Mouse (Mus musculus) ES-Bruce4 (cell line): ENCODE measurements around the gene Wdr5.

Experiments used
- CTCF ChIP-seq: IDR thresholded peaks from one replicate; pipeline ENCODE4 v1.8.1; 2011; ENCODE audit warnings: low read depth, low read length
- EP300 ChIP-seq: IDR thresholded peaks from 2 replicates; pipeline ENCODE4 v1.6.1; 2011; ENCODE audit warnings: low read depth, low read length; ENCODE audit not compliant: insufficient read depth
- POLR2A ChIP-seq: IDR thresholded peaks from one replicate; pipeline ENCODE4 v1.8.1; 2011; ENCODE audit warnings: low read length; ENCODE audit not compliant: insufficient read depth

- TF ChIP-seq CTCF (no peak), POLR2A (no peak), EP300 (no peak)
These were observed 63.6 kb downstream of the Wdr5 start for GRCm38 (mm10) chr2:27578552-27578951.
